Mouse (Mus musculus): ENCODE data around the gene Tmprss12.

DNA sequence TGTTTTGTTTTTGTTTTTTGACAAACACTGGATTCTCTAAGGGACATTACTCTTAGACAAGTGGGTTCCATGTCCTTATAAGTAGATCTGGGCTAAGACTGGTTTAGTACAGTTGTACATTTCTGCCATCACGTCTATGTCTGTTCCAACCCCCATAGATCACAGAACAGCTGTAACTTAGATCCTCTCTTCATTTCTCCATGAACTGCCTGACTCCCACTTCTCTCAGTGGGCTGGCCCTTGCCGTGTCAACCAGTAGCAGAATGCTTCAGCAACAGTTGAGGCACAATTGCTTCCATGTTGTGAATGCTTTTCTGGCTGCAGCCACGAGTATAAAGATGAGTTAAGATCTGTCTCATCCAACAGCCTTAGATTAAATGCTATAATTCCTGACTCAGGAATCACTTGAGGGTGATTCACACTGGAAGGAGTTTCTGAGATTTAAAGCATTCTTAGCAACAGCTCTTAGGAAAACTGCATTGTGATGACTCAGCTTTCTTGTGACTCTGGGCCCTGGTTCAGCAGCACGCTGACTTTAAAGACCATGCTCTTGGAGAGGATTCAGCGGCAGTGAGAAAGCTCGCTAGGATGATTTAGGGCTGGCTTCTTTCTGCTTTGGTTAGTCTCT lies 29.4 kb upstream of the Tmprss12 start:
- TF ChIP-seq CTCF (IDR thresholded peaks at IDR 0.05; ENCODE audit: borderline replicate concordance, extremely low read depth, insufficient read depth, insufficient read length) (no peak), POLR2A (IDR thresholded peaks at IDR 0.05; ENCODE audit: borderline replicate concordance, extremely low read depth, insufficient read depth, insufficient read length, poor library complexity, severe bottlenecking) (no peak)

Measured in brain, embryonic 14.5 days (tissue).